Mouse (Mus musculus) stomach, embryonic 16.5 days (tissue): ENCODE measurements at regions not wholly inside any gene's neighbourhood (a gene's known extent, or its start where the extent isn't known, plus 50 kb on each side); places are given as distances from the start of the nearest gene placed in this dataset. TPM values are rescaled to one million over a fixed set of nuclear protein-coding genes. Genes with fewer than 3 reads are reported as not detected.

Experiments
- ATAC-seq: fragments of 200-750 bp; cut with Nextera tagmentation; 2 replicates; pipeline ENCODE4 v1.8.0; 2017; ENCODE audit warnings: moderate number of reproducible peaks, moderate TSS enrichment; ENCODE audit not compliant: insufficient read depth, low FRiP score
- H3K27ac ChIP-seq: fragments of 300-500 bp; sonication (generic); 2 replicates; pipeline ENCODE4 v1.5.1; 2014; ENCODE audit warnings: low read length
- H3K27me3 ChIP-seq: fragments of 300-500 bp; sonication (generic); 2 replicates; pipeline ENCODE4 v1.6.1; 2014; ENCODE audit warnings: low read length, control low read depth, mixed read lengths; ENCODE audit not compliant: control insufficient read depth, insufficient read depth
- H3K36me3 ChIP-seq: fragments of 300-500 bp; sonication (generic); 2 replicates; pipeline ENCODE4 v1.6.1; 2014; ENCODE audit warnings: low read length; ENCODE audit not compliant: control insufficient read depth, insufficient read depth
- H3K4me1 ChIP-seq: fragments of 300-500 bp; sonication (generic); 2 replicates; pipeline ENCODE4 v1.6.1; 2014; ENCODE audit warnings: low read length, control low read depth, mixed read lengths; ENCODE audit not compliant: control insufficient read depth, insufficient read depth
- H3K4me2 ChIP-seq: fragments of 300-500 bp; sonication (generic); 2 replicates; pipeline ENCODE4 v1.6.1; 2014; ENCODE audit warnings: low read depth, low read length, mixed read lengths
- H3K4me3 ChIP-seq: fragments of 300-500 bp; sonication (generic); replicated peaks from 2 replicates; pipeline ENCODE4 v1.5.1; 2014; ENCODE audit warnings: mild to moderate bottlenecking, low read length
- H3K9ac ChIP-seq: fragments of 300-500 bp; sonication (generic); 2 replicates; pipeline ENCODE4 v1.6.1; 2014; ENCODE audit warnings: low read length
- H3K9me3 ChIP-seq: fragments of 300-500 bp; sonication (generic); replicated peaks from 2 replicates; pipeline ENCODE4 v1.6.1; 2016; ENCODE audit warnings: low read length, control low read depth; ENCODE audit not compliant: control insufficient read depth
- WGBS: fragments of 180-500 bp; shearing (Covaris S2); extraction: QIAGEN DNeasy Blood & Tissue Kit; methylation state at CpG from one replicate; pipeline ENCODE4 v1.1.7; 2014; 5-methylcytosine and 5-hydroxymethylcytosine counted together
- microRNA-seq: library from miRNA; unstranded; fragments of <30 nt; microRNA quantifications from one replicate; pipeline ENCODE4, GENCODE M21; 2016

GRCm38 (mm10) chr1:64190705-64191104 is 68.6 kb upstream of the Klf7 start:
- Histone ChIP-seq H3K4me1 (no peaks in the 10 kb centered on the region), H3K27me3 (no peaks in the 10 kb centered on the region), H3K9me3 (no peaks in the 10 kb centered on the region), H3K4me3 (no peak overlapping the region), H3K9ac (no peak overlapping the region), H3K27ac (no peak overlapping the region), H3K4me2 (no peak overlapping the region), H3K36me3 (no peaks in the 10 kb centered on the region)
- WGBS: 82% methylated on average over 4 of the region's 4 CpGs
- no peak for ATAC-seq

DNA sequence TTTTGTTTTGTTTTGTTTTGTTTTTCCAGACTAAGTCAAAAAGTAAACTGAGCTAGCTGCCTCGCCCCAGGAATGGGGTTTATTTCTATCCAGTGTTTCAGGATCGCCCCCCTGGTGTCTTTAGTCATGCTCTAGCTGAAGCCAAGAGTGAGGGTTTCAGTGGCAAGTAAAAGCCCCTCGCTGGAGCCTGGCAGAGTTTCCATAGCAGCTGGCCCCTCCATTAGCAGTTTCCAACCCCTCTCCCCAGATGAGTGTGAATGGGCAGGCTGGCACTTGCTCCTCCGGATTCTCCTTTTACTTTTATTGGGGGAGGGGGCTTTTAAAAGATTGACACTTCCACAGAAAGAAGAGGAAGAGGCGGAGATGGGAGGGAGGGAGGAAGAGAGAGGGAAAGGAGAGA is 68.0 kb upstream of the Klf7 start:
- H3K4me2 ChIP-seq: no peak overlapping the region
- no peaks in the 10 kb centered on the region for H3K27me3 ChIP-seq
- no peaks in the 10 kb centered on the region for H3K4me1 ChIP-seq
- H3K36me3 ChIP-seq: no peaks in the 10 kb centered on the region
- no peak for ATAC-seq
- H3K27ac ChIP-seq: no peak overlapping the region
- no peak overlapping the region for H3K4me3 ChIP-seq
- WGBS: 38% methylated on average over 5 of the region's 5 CpGs
- H3K9ac ChIP-seq: no peak overlapping the region
- no peaks in the 10 kb centered on the region for H3K9me3 ChIP-seq

DNA sequence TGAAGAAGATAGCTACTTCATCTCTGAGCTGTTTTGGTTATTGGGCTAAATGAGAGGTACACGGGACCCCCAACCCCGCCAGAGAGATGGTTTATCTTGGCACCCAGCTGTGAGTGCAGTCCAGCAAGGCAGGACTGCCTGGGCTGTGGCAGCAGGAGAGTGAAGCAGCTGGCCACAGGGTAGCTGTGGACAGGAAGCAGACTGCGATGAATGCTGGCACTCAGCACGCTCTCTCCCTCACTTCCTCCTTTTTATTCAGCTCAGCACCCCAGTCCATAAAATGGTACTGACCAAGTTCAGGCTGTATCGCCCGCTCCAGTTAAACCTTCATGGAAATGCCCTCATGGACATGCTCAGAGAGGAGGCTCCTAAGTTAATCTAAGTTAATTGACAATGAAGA is 67.4 kb upstream of the Klf7 start:
- no peak for ATAC-seq
- no peaks in the 10 kb centered on the region for H3K36me3 ChIP-seq
- H3K27ac ChIP-seq: no peak overlapping the region
- no peak overlapping the region for H3K9ac ChIP-seq
- H3K4me1 ChIP-seq: no peaks in the 10 kb centered on the region
- H3K4me2 ChIP-seq: no peak overlapping the region
- no peaks in the 10 kb centered on the region for H3K9me3 ChIP-seq
- H3K27me3 ChIP-seq: no peaks in the 10 kb centered on the region
- no peak overlapping the region for H3K4me3 ChIP-seq
- 43% methylated on average over 6 of the region's 6 CpGs for WGBS

DNA sequence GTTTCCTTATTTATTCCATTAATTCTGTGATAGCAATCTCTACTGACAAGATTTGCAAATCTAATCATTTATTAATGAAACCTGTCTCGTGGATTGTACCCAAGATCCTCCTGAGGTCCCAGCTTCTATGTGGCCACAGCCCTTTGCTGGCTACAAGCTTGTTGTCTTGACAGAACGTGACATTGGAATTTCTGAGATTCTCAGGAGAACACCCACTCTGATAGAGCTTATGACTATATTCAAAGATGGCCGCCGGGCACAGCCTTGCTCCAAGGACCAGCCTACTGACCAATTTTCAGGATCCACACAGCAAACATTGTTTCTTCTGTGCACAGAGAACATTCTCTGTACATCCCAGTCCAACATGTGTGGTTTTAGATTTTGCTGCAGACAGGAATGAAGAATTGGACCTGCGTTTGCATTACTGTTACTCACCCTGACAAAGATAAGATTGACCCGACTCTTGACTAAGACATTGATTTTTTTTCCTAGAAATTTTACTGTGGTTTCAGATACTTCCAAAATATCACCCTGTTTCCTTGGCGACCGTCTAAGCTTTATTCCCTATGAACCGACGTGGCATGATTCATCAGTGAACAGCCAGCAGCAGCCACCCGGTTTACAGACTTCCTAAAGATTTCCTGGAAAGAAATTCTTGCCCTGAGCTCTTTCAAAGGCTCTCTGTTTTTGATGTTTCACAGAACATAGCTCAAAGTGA is 65.9 kb upstream of the Klf7 start:
- Histone ChIP-seq H3K4me3 (no peak overlapping the region), H3K36me3 (no peaks in the 10 kb centered on the region), H3K9ac (no peak overlapping the region), H3K9me3 (no peaks in the 10 kb centered on the region), H3K4me2 (no peak overlapping the region), H3K27me3 (no peaks in the 10 kb centered on the region), H3K4me1 (no peaks in the 10 kb centered on the region), H3K27ac (no peak overlapping the region)
- 67% methylated on average over 11 of the region's 11 CpGs for WGBS
- ATAC-seq: no peak

- WGBS: 45% methylated on average over 4 of the region's 4 CpGs
- H3K27ac ChIP-seq: no peak overlapping the region
These were observed 51.6 kb upstream of the Klf7 start for GRCm38 (mm10) chr1:64173708-64174107.

GRCm38 (mm10) chr1:64172122-64172521 is 50.0 kb upstream of the Klf7 start:
- no peak overlapping the region for H3K4me2 ChIP-seq
- no peak overlapping the region for H3K4me3 ChIP-seq
- no peaks in the 10 kb centered on the region for H3K9me3 ChIP-seq
- H3K36me3 ChIP-seq: no peaks in the 10 kb centered on the region
- H3K9ac ChIP-seq: no peak overlapping the region
- no peak for ATAC-seq
- H3K27me3 ChIP-seq: no peaks in the 10 kb centered on the region
- no peaks in the 10 kb centered on the region for H3K4me1 ChIP-seq
- H3K27ac ChIP-seq: no peak overlapping the region
- WGBS: 74% methylated on average over 2 of the region's 2 CpGs

More at GRCm38 (mm10) chr1:64173708-64174107, 51.6 kb upstream of the Klf7 start:
- Histone ChIP-seq H3K4me3 (no peak overlapping the region), H3K9me3 (no peaks in the 10 kb centered on the region), H3K36me3 (no peaks in the 10 kb centered on the region), H3K4me1 (no peaks in the 10 kb centered on the region), H3K27me3 (no peaks in the 10 kb centered on the region), H3K9ac (no peak overlapping the region), H3K4me2 (no peak overlapping the region)
- no peak for ATAC-seq

Small RNA genes lying in the stretch of these regions (microRNA-seq; reads per million reads assigned to microRNA genes)
- not detected for gene Gm25748
